Mouse (Mus musculus): ENCODE measurements at regions not wholly inside any gene's neighbourhood (a gene's known extent, or its start where the extent isn't known, plus 50 kb on each side); places are given as distances from the start of the nearest gene placed in this dataset.

DNA sequence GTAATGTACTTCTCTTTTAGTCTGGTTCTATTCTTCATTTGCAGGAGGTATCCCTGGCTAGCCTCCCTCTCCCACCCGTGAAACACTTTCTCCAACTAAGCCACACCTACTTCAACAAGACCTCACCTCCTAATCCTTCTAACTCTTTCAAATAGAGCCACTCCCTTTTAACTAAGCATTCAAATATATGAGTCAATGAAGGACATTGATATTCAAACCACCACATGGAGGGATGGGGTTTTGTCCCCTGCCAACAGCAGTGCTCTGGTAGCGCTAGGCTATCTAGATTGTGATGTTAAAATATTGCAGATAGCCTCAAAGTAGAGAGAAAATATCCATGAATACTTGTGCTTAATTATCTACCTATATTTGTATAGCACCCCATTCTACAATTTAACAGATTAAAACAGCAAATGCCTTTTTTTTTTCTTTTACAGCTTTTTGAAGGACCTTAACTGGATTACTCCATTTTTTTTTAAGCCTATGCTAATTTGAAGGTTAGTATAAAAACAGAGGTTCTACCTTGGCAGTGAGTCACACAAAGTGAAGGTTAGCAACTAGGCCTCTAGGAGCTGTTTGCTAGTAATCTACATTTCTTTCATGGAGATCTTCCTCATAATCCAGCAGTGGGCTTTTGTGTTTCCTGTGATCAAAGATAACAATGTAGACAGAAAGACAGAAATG is 736.7 kb downstream of the 5730522E02Rik start:
- ATAC-seq (ENCODE audit: insufficient number of reproducible peaks, insufficient read depth, low FRiP score, low read depth) = no peak
- no peak overlapping the region for H3K4me3 ChIP-seq (ENCODE audit: low read depth, low read length)
- WGBS = 52% methylated on average over 2 of the region's 2 CpGs

DNA sequence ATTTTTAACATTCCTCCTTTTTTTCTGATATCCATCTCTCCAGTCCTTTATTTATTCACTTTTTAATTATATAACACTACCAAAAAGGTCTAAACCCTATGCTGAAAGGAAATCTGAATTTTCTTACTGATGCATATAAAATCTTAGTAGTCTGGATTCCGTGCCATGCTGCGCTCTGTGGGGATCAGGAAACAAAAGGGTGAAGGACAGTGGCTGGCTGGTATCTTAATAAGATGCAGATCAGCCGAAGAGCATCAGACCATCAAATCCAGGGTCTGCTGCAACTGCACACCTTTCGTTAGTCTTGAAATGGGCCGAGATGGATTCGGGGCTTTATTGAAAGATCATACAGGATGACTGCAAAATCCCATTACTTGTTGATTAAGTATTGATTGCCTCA is 740.7 kb downstream of the 5730522E02Rik start:
- H3K4me3 ChIP-seq (ENCODE audit: low read depth, low read length) = no peak overlapping the region
- no peak overlapping the region for H3K9ac ChIP-seq (replicated peaks; ENCODE audit: low read depth, low read length)
- WGBS = 86% methylated on average over 6 of the region's 6 CpGs
- H3K36me3 ChIP-seq (ENCODE audit: control insufficient read depth, insufficient read depth, low read length) = no peaks in the 10 kb centered on the region
- no peak for ATAC-seq (ENCODE audit: insufficient number of reproducible peaks, insufficient read depth, low FRiP score, low read depth)
- no peak overlapping the region for H3K4me2 ChIP-seq (replicated peaks; ENCODE audit: low read depth, low read length)
- no peak overlapping the region for H3K27ac ChIP-seq (ENCODE audit: low read length)
- no peaks in the 10 kb centered on the region for H3K27me3 ChIP-seq (ENCODE audit: control insufficient read depth, insufficient read depth, low read length)
- no peaks in the 10 kb centered on the region for H3K4me1 ChIP-seq (ENCODE audit: control insufficient read depth, insufficient read depth, low read length)
- H3K9me3 ChIP-seq (ENCODE audit: control insufficient read depth, low read depth, low read length) = no peaks in the 10 kb centered on the region

More for the DNA sequence above, 736.7 kb downstream of the 5730522E02Rik start:
- Histone ChIP-seq H3K36me3 (ENCODE audit: control insufficient read depth, insufficient read depth, low read length) (no peaks in the 10 kb centered on the region), H3K27ac (ENCODE audit: low read length) (no peak overlapping the region), H3K9me3 (ENCODE audit: control insufficient read depth, low read depth, low read length) (no peaks in the 10 kb centered on the region), H3K9ac (replicated peaks; ENCODE audit: low read depth, low read length) (no peak overlapping the region), H3K27me3 (ENCODE audit: control insufficient read depth, insufficient read depth, low read length) (no peaks in the 10 kb centered on the region), H3K4me2 (replicated peaks; ENCODE audit: low read depth, low read length) (no peak overlapping the region), H3K4me1 (ENCODE audit: control insufficient read depth, insufficient read depth, low read length) (no peaks in the 10 kb centered on the region)

GRCm38 (mm10) chr11:25437206-25437605 is 773.4 kb downstream of the 5730522E02Rik start:
- Histone ChIP-seq H3K9ac (replicated peaks; ENCODE audit: low read depth, low read length) (no peak overlapping the region), H3K27me3 (ENCODE audit: control insufficient read depth, insufficient read depth, low read length) (no peaks in the 10 kb centered on the region), H3K27ac (ENCODE audit: low read length) (no peak overlapping the region), H3K4me3 (ENCODE audit: low read depth, low read length) (no peak overlapping the region), H3K4me1 (ENCODE audit: control insufficient read depth, insufficient read depth, low read length) (no peaks in the 10 kb centered on the region), H3K4me2 (replicated peaks; ENCODE audit: low read depth, low read length) (no peak overlapping the region), H3K36me3 (ENCODE audit: control insufficient read depth, insufficient read depth, low read length) (no peaks in the 10 kb centered on the region), H3K9me3 (ENCODE audit: control insufficient read depth, low read depth, low read length) (no peaks in the 10 kb centered on the region; the same call in 1 of the 2 replicates)
- WGBS = 70% methylated on average over 1 of the region's 1 CpGs
- no peak for ATAC-seq (ENCODE audit: insufficient number of reproducible peaks, insufficient read depth, low FRiP score, low read depth)

GRCm38 (mm10) chr11:25435645-25436044 is 774.9 kb downstream of the 5730522E02Rik start:
- Histone ChIP-seq H3K27ac (ENCODE audit: low read length) (no peak overlapping the region), H3K27me3 (ENCODE audit: control insufficient read depth, insufficient read depth, low read length) (no peaks in the 10 kb centered on the region), H3K36me3 (ENCODE audit: control insufficient read depth, insufficient read depth, low read length) (no peaks in the 10 kb centered on the region), H3K4me2 (replicated peaks; ENCODE audit: low read depth, low read length) (no peak overlapping the region), H3K4me3 (ENCODE audit: low read depth, low read length) (no peak overlapping the region), H3K9ac (replicated peaks; ENCODE audit: low read depth, low read length) (no peak overlapping the region), H3K9me3 (ENCODE audit: control insufficient read depth, low read depth, low read length) (no peaks in the 10 kb centered on the region; the same call in 1 of the 2 replicates), H3K4me1 (ENCODE audit: control insufficient read depth, insufficient read depth, low read length) (no peaks in the 10 kb centered on the region)
- ATAC-seq (ENCODE audit: insufficient number of reproducible peaks, insufficient read depth, low FRiP score, low read depth) = no peak
- 35% methylated on average over 1 of the region's 1 CpGs for WGBS

- H3K4me2 ChIP-seq (replicated peaks; ENCODE audit: low read depth, low read length) = no peak overlapping the region
- H3K9ac ChIP-seq (replicated peaks; ENCODE audit: low read depth, low read length) = no peak overlapping the region
- H3K27me3 ChIP-seq (ENCODE audit: control insufficient read depth, insufficient read depth, low read length) = no peaks in the 10 kb centered on the region
- H3K4me3 ChIP-seq (ENCODE audit: low read depth, low read length) = no peak overlapping the region
- no peak overlapping the region for H3K27ac ChIP-seq (ENCODE audit: low read length)
- ATAC-seq (ENCODE audit: insufficient number of reproducible peaks, insufficient read depth, low FRiP score, low read depth) = no peak
- 71% methylated on average over 4 of the region's 4 CpGs for WGBS
- no peaks in the 10 kb centered on the region for H3K4me1 ChIP-seq (ENCODE audit: control insufficient read depth, insufficient read depth, low read length)
- no peaks in the 10 kb centered on the region for H3K9me3 ChIP-seq (ENCODE audit: control insufficient read depth, low read depth, low read length)
- no peaks in the 10 kb centered on the region for H3K36me3 ChIP-seq (ENCODE audit: control insufficient read depth, insufficient read depth, low read length)
These were observed 787.4 kb downstream of the 5730522E02Rik start for GRCm38 (mm10) chr11:25423186-25423585.

GRCm38 (mm10) chr11:25421486-25421885 is 789.1 kb downstream of the 5730522E02Rik start:
- no peaks in the 10 kb centered on the region for H3K36me3 ChIP-seq (ENCODE audit: control insufficient read depth, insufficient read depth, low read length)
- no peaks in the 10 kb centered on the region for H3K27me3 ChIP-seq (ENCODE audit: control insufficient read depth, insufficient read depth, low read length)
- no peaks in the 10 kb centered on the region for H3K4me1 ChIP-seq (ENCODE audit: control insufficient read depth, insufficient read depth, low read length)
- H3K9me3 ChIP-seq (ENCODE audit: control insufficient read depth, low read depth, low read length) = no peaks in the 10 kb centered on the region
- H3K4me2 ChIP-seq (replicated peaks; ENCODE audit: low read depth, low read length) = no peak overlapping the region
- ATAC-seq (ENCODE audit: insufficient number of reproducible peaks, insufficient read depth, low FRiP score, low read depth) = no peak; the same call in 1 of the 2 replicates
- no peak overlapping the region for H3K9ac ChIP-seq (replicated peaks; ENCODE audit: low read depth, low read length)
- H3K4me3 ChIP-seq (ENCODE audit: low read depth, low read length) = no peak overlapping the region
- no peak overlapping the region for H3K27ac ChIP-seq (ENCODE audit: low read length)

GRCm38 (mm10) chr11:25410403-25411090 is 800.0 kb downstream of the 5730522E02Rik start:
- Histone ChIP-seq H3K4me1 (ENCODE audit: control insufficient read depth, insufficient read depth, low read length) (no peaks in the 10 kb centered on the region), H3K4me3 (ENCODE audit: low read depth, low read length) (no peak overlapping the region), H3K9ac (replicated peaks; ENCODE audit: low read depth, low read length) (no peak overlapping the region), H3K27me3 (ENCODE audit: control insufficient read depth, insufficient read depth, low read length) (no peaks in the 10 kb centered on the region), H3K36me3 (ENCODE audit: control insufficient read depth, insufficient read depth, low read length) (no peaks in the 10 kb centered on the region), H3K27ac (ENCODE audit: low read length) (no peak overlapping the region), H3K4me2 (replicated peaks; ENCODE audit: low read depth, low read length) (no peak overlapping the region), H3K9me3 (ENCODE audit: control insufficient read depth, low read depth, low read length) (no peaks in the 10 kb centered on the region)
- ATAC-seq (ENCODE audit: insufficient number of reproducible peaks, insufficient read depth, low FRiP score, low read depth) = no peak
- 84% methylated on average over 4 of the region's 4 CpGs for WGBS

- no peak overlapping the region for H3K4me2 ChIP-seq (replicated peaks; ENCODE audit: low read depth, low read length)
- no peaks in the 10 kb centered on the region for H3K9me3 ChIP-seq (ENCODE audit: control insufficient read depth, low read depth, low read length)
- ATAC-seq (ENCODE audit: insufficient number of reproducible peaks, insufficient read depth, low FRiP score, low read depth) = no peak
- no peaks in the 10 kb centered on the region for H3K4me1 ChIP-seq (ENCODE audit: control insufficient read depth, insufficient read depth, low read length)
- WGBS = 56% methylated on average over 2 of the region's 2 CpGs
- no peaks in the 10 kb centered on the region for H3K36me3 ChIP-seq (ENCODE audit: control insufficient read depth, insufficient read depth, low read length)
- H3K27me3 ChIP-seq (ENCODE audit: control insufficient read depth, insufficient read depth, low read length) = no peaks in the 10 kb centered on the region
- no peak overlapping the region for H3K27ac ChIP-seq (ENCODE audit: low read length)
- H3K9ac ChIP-seq (replicated peaks; ENCODE audit: low read depth, low read length) = no peak overlapping the region
- no peak overlapping the region for H3K4me3 ChIP-seq (ENCODE audit: low read depth, low read length)
These were observed 818.9 kb downstream of the 5730522E02Rik start for GRCm38 (mm10) chr11:25391649-25392048.

Measured in stomach, embryonic 14.5 days (tissue).